Mouse (Mus musculus) hindbrain, embryonic 13.5 days (tissue): ENCODE measurements around the gene Nrxn3. TPM values are rescaled to one million over a fixed set of nuclear protein-coding genes. Genes with fewer than 3 reads are reported as not detected.
A peak's percentile ranks its signal among the peaks of the same experiment; 100 is the strongest.

Experiments used
- ATAC-seq: fragments of 200-750 bp; cut with Nextera tagmentation; 2 replicates; pipeline ENCODE4 v1.8.0; 2017; ENCODE audit warnings: moderate TSS enrichment; ENCODE audit not compliant: low FRiP score
- H3K27ac ChIP-seq: fragments of 300-500 bp; sonication (generic); 2 replicates; pipeline ENCODE4 v1.5.1; 2015; ENCODE audit warnings: inconsistent platforms, mild to moderate bottlenecking, moderate library complexity
- H3K27me3 ChIP-seq: fragments of 300-500 bp; sonication (generic); 2 replicates; pipeline ENCODE4 v1.6.1; 2015; ENCODE audit warnings: mild to moderate bottlenecking, inconsistent platforms
- H3K36me3 ChIP-seq: fragments of 300-500 bp; sonication (generic); 2 replicates; pipeline ENCODE4 v1.6.1; 2015; ENCODE audit warnings: mild to moderate bottlenecking, inconsistent platforms
- H3K4me1 ChIP-seq: fragments of 300-500 bp; sonication (generic); replicated peaks from 2 replicates; pipeline ENCODE4 v1.6.1; 2015; ENCODE audit warnings: inconsistent platforms
- H3K4me2 ChIP-seq: fragments of 300-500 bp; sonication (generic); 2 replicates; pipeline ENCODE4 v1.6.1; 2015; ENCODE audit warnings: inconsistent platforms, mild to moderate bottlenecking, moderate library complexity
- H3K4me3 ChIP-seq: fragments of 300-500 bp; sonication (generic); 2 replicates; pipeline ENCODE4 v1.5.1; 2015; ENCODE audit warnings: mild to moderate bottlenecking, inconsistent platforms
- H3K9ac ChIP-seq: fragments of 300-500 bp; sonication (generic); 2 replicates; pipeline ENCODE4 v1.6.1; 2015; ENCODE audit warnings: mild to moderate bottlenecking, inconsistent platforms
- H3K9me3 ChIP-seq: fragments of 300-500 bp; sonication (generic); 2 replicates; pipeline ENCODE4 v1.6.1; 2016; ENCODE audit warnings: inconsistent platforms
- WGBS: fragments of 180-500 bp; shearing (Covaris S2); methylation state at CpG from one replicate; pipeline ENCODE4 v1.1.7; 2015; 5-methylcytosine and 5-hydroxymethylcytosine counted together
- polyA plus RNA-seq: library from polyadenylated mRNA; unstranded; fragments of >200 nt; fragmentation: Nextera tagmentation; extraction: Ambion mirVana; gene quantifications from 2 replicates; pipeline ENCODE4 v1.2.1, GENCODE M21; 2015

Nrxn3 gene
- polyA plus RNA-seq, 1 experiment from 2014 or later, result 92.1 TPM

- H3K27ac ChIP-seq, result no peak overlapping the region
- no peaks in the 10 kb centered on the region for H3K9me3 ChIP-seq
- no peaks in the 10 kb centered on the region for H3K27me3 ChIP-seq
- no peak for ATAC-seq
- 38% methylated on average over 8 of the region's 8 CpGs for WGBS
- no peaks in the 10 kb centered on the region for H3K4me1 ChIP-seq
- no peak overlapping the region for H3K4me3 ChIP-seq
- H3K4me2 ChIP-seq, result no peak overlapping the region
- H3K36me3 ChIP-seq, result no peaks in the 10 kb centered on the region
- H3K9ac ChIP-seq, result no peak overlapping the region
Measured at GRCm38 (mm10) chr12:89719194-89720080, 996.8 kb downstream of the Nrxn3 start.

GRCm38 (mm10) chr12:89720945-89721344, 998.3 kb downstream of the Nrxn3 start:
- H3K27ac ChIP-seq, result no peak overlapping the region
- H3K36me3 ChIP-seq, result no peaks in the 10 kb centered on the region
- no peaks in the 10 kb centered on the region for H3K27me3 ChIP-seq
- H3K9ac ChIP-seq, result no peak overlapping the region
- H3K4me3 ChIP-seq, result no peak overlapping the region
- ATAC-seq, result no peak
- 78% methylated on average over 3 of the region's 3 CpGs for WGBS
- no peaks in the 10 kb centered on the region for H3K4me1 ChIP-seq
- no peaks in the 10 kb centered on the region for H3K9me3 ChIP-seq
- H3K4me2 ChIP-seq, result no peak overlapping the region

- H3K9ac ChIP-seq, result no peak overlapping the region
- no peaks in the 10 kb centered on the region for H3K9me3 ChIP-seq
- no peaks in the 10 kb centered on the region for H3K4me1 ChIP-seq
- H3K4me2 ChIP-seq, result no peak overlapping the region
- H3K36me3 ChIP-seq, result no peaks in the 10 kb centered on the region
- no peaks in the 10 kb centered on the region for H3K27me3 ChIP-seq
- no peak for ATAC-seq
- no peak overlapping the region for H3K4me3 ChIP-seq
- H3K27ac ChIP-seq, result no peak overlapping the region
- 89% methylated on average over 14 of the region's 14 CpGs for whole genome bisulfite sequencing
Measured at GRCm38 (mm10) chr12:89722462-89722861, 999.8 kb downstream of the Nrxn3 start.

- Histone ChIP-seq H3K4me3 (no peak overlapping the region), H3K9me3 (no peaks in the 10 kb centered on the region), H3K27me3 (no peaks in the 10 kb centered on the region), H3K4me1 (no peaks in the 10 kb centered on the region), H3K36me3 (no peaks in the 10 kb centered on the region), H3K4me2 (no peak overlapping the region), H3K27ac (no peak overlapping the region), H3K9ac (no peak overlapping the region)
- 56% methylated on average over 3 of the region's 3 CpGs for WGBS
- no peak for ATAC-seq
Measured at GRCm38 (mm10) chr12:89724048-89724447, 1001.4 kb downstream of the Nrxn3 start.

- Histone ChIP-seq H3K4me3 (no peak overlapping the region), H3K36me3 (no peaks in the 10 kb centered on the region), H3K9me3 (no peaks in the 10 kb centered on the region), H3K4me1 (no peaks in the 10 kb centered on the region), H3K9ac (no peak overlapping the region), H3K27ac (no peak overlapping the region), H3K27me3 (no peaks in the 10 kb centered on the region), H3K4me2 (no peak overlapping the region)
- 60% methylated on average over 1 of the region's 1 CpGs for WGBS
- no peak for ATAC-seq
Measured at GRCm38 (mm10) chr12:89742326-89742725, 1019.6 kb downstream of the Nrxn3 start.

GRCm38 (mm10) chr12:89742796-89743195, 1020.1 kb downstream of the Nrxn3 start:
- Histone ChIP-seq H3K4me2 (no peak overlapping the region), H3K9me3 (no peaks in the 10 kb centered on the region), H3K9ac (no peak overlapping the region), H3K27me3 (no peaks in the 10 kb centered on the region), H3K4me3 (no peak overlapping the region), H3K4me1 (no peaks in the 10 kb centered on the region), H3K36me3 (no peaks in the 10 kb centered on the region), H3K27ac (no peak overlapping the region)
- WGBS, result 90% methylated on average over 2 of the region's 2 CpGs
- ATAC-seq, result no peak

- Histone ChIP-seq H3K36me3 (no peaks in the 10 kb centered on the region), H3K27me3 (no peaks in the 10 kb centered on the region), H3K27ac (peak overlapping the region; percentile 80), H3K9ac (peak overlapping the region; percentile 39), H3K4me2 (peak overlapping the region; percentile 26), H3K9me3 (no peaks in the 10 kb centered on the region), H3K4me3 (no peak overlapping the region), H3K4me1 (peaks cover 19% of the 10 kb centered on the region)
- 30% methylated on average over 10 of the region's 10 CpGs for WGBS
- ATAC-seq, result peak; percentile 89
Measured at GRCm38 (mm10) chr12:89764191-89765082, 1041.8 kb downstream of the Nrxn3 start.

- no peak overlapping the region for H3K4me2 ChIP-seq
- no peak overlapping the region for H3K4me3 ChIP-seq
- H3K9ac ChIP-seq, result peak overlapping the region; percentile 39; the same call in 1 of the 2 replicates
- H3K27ac ChIP-seq, result peak overlapping the region; percentile 80
- 32% methylated on average over 2 of the region's 2 CpGs for WGBS
- no peaks in the 10 kb centered on the region for H3K9me3 ChIP-seq
- no peaks in the 10 kb centered on the region for H3K27me3 ChIP-seq
- no peaks in the 10 kb centered on the region for H3K36me3 ChIP-seq
- peaks cover 19% of the 10 kb centered on the region for H3K4me1 ChIP-seq
- ATAC-seq, result peak; percentile 52; the same call in 1 of the 2 replicates
Measured at GRCm38 (mm10) chr12:89765179-89765578, 1042.5 kb downstream of the Nrxn3 start.

GRCm38 (mm10) chr12:89788794-89789193, 1066.1 kb downstream of the Nrxn3 start:
- Histone ChIP-seq H3K4me3 (no peak overlapping the region), H3K4me1 (no peaks in the 10 kb centered on the region), H3K27me3 (no peaks in the 10 kb centered on the region), H3K4me2 (no peak overlapping the region), H3K27ac (no peak overlapping the region), H3K9ac (no peak overlapping the region), H3K36me3 (no peaks in the 10 kb centered on the region), H3K9me3 (no peaks in the 10 kb centered on the region)
- WGBS, result 91% methylated on average over 3 of the region's 3 CpGs
- ATAC-seq, result no peak

- H3K9me3 ChIP-seq, result no peaks in the 10 kb centered on the region
- H3K4me3 ChIP-seq, result no peak overlapping the region
- no peaks in the 10 kb centered on the region for H3K4me1 ChIP-seq
- ATAC-seq, result no peak
- H3K27me3 ChIP-seq, result no peaks in the 10 kb centered on the region
- no peak overlapping the region for H3K27ac ChIP-seq
- WGBS, result 96% methylated on average over 1 of the region's 1 CpGs
- H3K9ac ChIP-seq, result no peak overlapping the region
- no peaks in the 10 kb centered on the region for H3K36me3 ChIP-seq
- no peak overlapping the region for H3K4me2 ChIP-seq
Measured at GRCm38 (mm10) chr12:89789981-89790380, 1067.3 kb downstream of the Nrxn3 start.

GRCm38 (mm10) chr12:89791829-89792228, 1069.2 kb downstream of the Nrxn3 start:
- WGBS, result 88% methylated on average over 3 of the region's 3 CpGs
- Histone ChIP-seq H3K4me3 (no peak overlapping the region), H3K4me1 (no peaks in the 10 kb centered on the region), H3K4me2 (no peak overlapping the region), H3K9ac (no peak overlapping the region), H3K27me3 (no peaks in the 10 kb centered on the region), H3K36me3 (no peaks in the 10 kb centered on the region), H3K27ac (no peak overlapping the region), H3K9me3 (no peaks in the 10 kb centered on the region)
- ATAC-seq, result no peak

GRCm38 (mm10) chr12:89794741-89795140, 1072.1 kb downstream of the Nrxn3 start:
- H3K27me3 ChIP-seq, result no peaks in the 10 kb centered on the region
- H3K9me3 ChIP-seq, result no peaks in the 10 kb centered on the region
- no peak overlapping the region for H3K4me2 ChIP-seq
- no peaks in the 10 kb centered on the region for H3K4me1 ChIP-seq
- no peak overlapping the region for H3K9ac ChIP-seq
- H3K27ac ChIP-seq, result no peak overlapping the region
- H3K4me3 ChIP-seq, result no peak overlapping the region
- no peak for ATAC-seq
- WGBS, result 91% methylated on average over 6 of the region's 6 CpGs
- H3K36me3 ChIP-seq, result no peaks in the 10 kb centered on the region
